Mouse (Mus musculus) leukemia stem cell, adult 10-12 weeks (primary cell): Measurements from ENCODE around the gene Lce1a1. TPM values are rescaled to one million over a fixed set of nuclear protein-coding genes. Genes with fewer than 3 reads are reported as not detected.

Experiments
- polyA plus RNA-seq: library from polyadenylated mRNA; stranded (reverse); fragments of >175 nt; gene quantifications from 2 replicates; pipeline ENCODE4 v1.2.3, GENCODE M21; 2012; ENCODE audit warnings: low replicate concordance

The Lce1a1 gene
- not detected in 2 replicates for polyA plus RNA-seq

GRCm38 (mm10) chr3:92648207-92648606 is at the start of gene Lce1a1:
Gene Lce1a1, minus strand, starts transcription at chr3:92648307.

GRCm38 (mm10) chr3:92687110-92687509 is 39.0 kb upstream of the Lce1a1 start, which contains the start of gene Lce1d:
Gene Lce1d, minus strand, starts transcription at chr3:92687210.

GRCm38 (mm10) chr3:92678947-92679346 is 30.8 kb upstream of the Lce1a1 start, which contains the start of gene Lce1c:
Gene Lce1c, plus strand, starts transcription at chr3:92679247.

GRCm38 (mm10) chr3:92670215-92670614 is 22.1 kb upstream of the Lce1a1 start, which contains the start of gene Lce1a2:
Gene Lce1a2, minus strand, starts transcription at chr3:92670315.

GRCm38 (mm10) chr3:92656826-92657225 is 8.7 kb upstream of the Lce1a1 start, which contains the start of gene Lce1b:
Gene Lce1b, minus strand, starts transcription at chr3:92656926.

GRCm38 (mm10) chr3:92621560-92621959 is 26.5 kb downstream of the Lce1a1 start, which contains the start of gene Lce6a:
Gene Lce6a, minus strand, starts transcription at chr3:92621660.

GRCm38 (mm10) chr3:92607392-92607791 is 40.7 kb downstream of the Lce1a1 start, which contains the start of gene 2210017I01Rik:
Gene 2210017I01Rik, minus strand, starts transcription at chr3:92607492.

Other genes starting within 250 kb of the Lce1a1 start
- not detected in 2 replicates for gene Sprr2i, start 240.3 kb downstream of the Lce1a1 start, polyA plus RNA-seq
- gene Sprr2j-ps, start 230.2 kb downstream of the Lce1a1 start, polyA plus RNA-seq: not detected in 2 replicates
- gene Gm9774, start 218.9 kb downstream of the Lce1a1 start, polyA plus RNA-seq: 16.3 and 26.7 TPM in 2 replicates
- not detected in 2 replicates for gene Sprr2k, start 215.7 kb downstream of the Lce1a1 start, polyA plus RNA-seq
- gene Sprr1b, start 209.5 kb downstream of the Lce1a1 start, polyA plus RNA-seq: not detected in 2 replicates
- gene Sprr3, start 189.6 kb downstream of the Lce1a1 start, polyA plus RNA-seq: not detected in 2 replicates
- gene Sprr1a, start 162.4 kb downstream of the Lce1a1 start, polyA plus RNA-seq: not detected in 2 replicates
- gene Sprr4, start 147.8 kb downstream of the Lce1a1 start, polyA plus RNA-seq: not detected in 2 replicates
- not detected in 2 replicates for gene 2310046K23Rik, start 113.8 kb downstream of the Lce1a1 start, polyA plus RNA-seq
- not detected in 2 replicates for gene Ivl, start 74.6 kb downstream of the Lce1a1 start, polyA plus RNA-seq
- gene Smcp, start 59.3 kb downstream of the Lce1a1 start, polyA plus RNA-seq: not detected in 2 replicates
- not detected in 2 replicates for gene 2210017I01Rik, start 40.8 kb downstream of the Lce1a1 start, polyA plus RNA-seq
- gene Lce6a, start 26.6 kb downstream of the Lce1a1 start, polyA plus RNA-seq: not detected in 2 replicates
- gene Lce1b, start 8.6 kb upstream of the Lce1a1 start, polyA plus RNA-seq: not detected in 2 replicates
- not detected in 2 replicates for gene Lce1a2, start 22.0 kb upstream of the Lce1a1 start, polyA plus RNA-seq
- gene Lce1c, start 30.9 kb upstream of the Lce1a1 start, polyA plus RNA-seq: not detected in 2 replicates
- not detected in 2 replicates for gene Lce1d, start 38.9 kb upstream of the Lce1a1 start, polyA plus RNA-seq
- gene Lce1e, start 60.8 kb upstream of the Lce1a1 start, polyA plus RNA-seq: not detected in 2 replicates
- not detected in 2 replicates for gene Lce1f, start 72.0 kb upstream of the Lce1a1 start, polyA plus RNA-seq
- gene Gm38119, start 90.8 kb upstream of the Lce1a1 start, polyA plus RNA-seq: not detected in 2 replicates
- gene Lce1g, start 104.0 kb upstream of the Lce1a1 start, polyA plus RNA-seq: not detected in 2 replicates
- gene Lce1h, start 116.8 kb upstream of the Lce1a1 start, polyA plus RNA-seq: not detected in 2 replicates
- not detected in 2 replicates for gene Lce1i, start 130.6 kb upstream of the Lce1a1 start, polyA plus RNA-seq
- gene Lce1j, start 142.2 kb upstream of the Lce1a1 start, polyA plus RNA-seq: not detected in 2 replicates
- not detected in 2 replicates for gene Lce1k, start 159.6 kb upstream of the Lce1a1 start, polyA plus RNA-seq
- gene Kprp, start 178.9 kb upstream of the Lce1a1 start, polyA plus RNA-seq: not detected in 2 replicates
- not detected in 2 replicates for gene Lce1l, start 203.0 kb upstream of the Lce1a1 start, polyA plus RNA-seq
- gene 2310050C09Rik, start 221.9 kb upstream of the Lce1a1 start, polyA plus RNA-seq: not detected in 2 replicates